Mouse (Mus musculus) T-helper 1 cell (primary cell): ENCODE measurements at regions not wholly inside any gene's neighbourhood (a gene's known extent, or its start where the extent isn't known, plus 50 kb on each side); places are given as distances from the start of the nearest gene placed in this dataset.

Source experiments
- in situ Hi-C: fragments of 300-600 bp; cut with MboI, MseI; formaldehyde crosslinking; loops from one replicate; pipeline ENCODE4 v1.15.1; 2025; ENCODE audit warnings: high pct_unique_total_duplicates

- in situ Hi-C loops: no loop called here
Measured at GRCm38 (mm10) chr6:94915842-94916620, 201.0 kb upstream of the Kbtbd8 start.

GRCm38 (mm10) chr6:94911836-94912235 lies 205.2 kb upstream of the Kbtbd8 start:
- in situ Hi-C loops: no loop called here

GRCm38 (mm10) chr6:94911374-94911773 lies 205.7 kb upstream of the Kbtbd8 start:
- in situ Hi-C loops: no loop called here

- in situ Hi-C loops: no loop called here
Measured at GRCm38 (mm10) chr6:94900862-94901261, 200.9 kb upstream of the Lrig1 start.

- in situ Hi-C loops: no loop called here
Measured at GRCm38 (mm10) chr6:94898881-94899280, 198.9 kb upstream of the Lrig1 start.

GRCm38 (mm10) chr6:94890165-94890564 lies 190.2 kb upstream of the Lrig1 start:
- in situ Hi-C loops: no loop called here

GRCm38 (mm10) chr6:94889271-94889670 lies 189.3 kb upstream of the Lrig1 start:
- in situ Hi-C loops: no loop called here

GRCm38 (mm10) chr6:94881139-94881538 lies 181.2 kb upstream of the Lrig1 start:
- in situ Hi-C loops: no loop called here

GRCm38 (mm10) chr6:94875841-94876240 lies 175.9 kb upstream of the Lrig1 start:
- in situ Hi-C loops: no loop called here

- in situ Hi-C loops: no loop called here
Measured at GRCm38 (mm10) chr6:94875065-94875464, 175.1 kb upstream of the Lrig1 start.

GRCm38 (mm10) chr6:94874415-94874814 lies 174.5 kb upstream of the Lrig1 start:
- in situ Hi-C loops: no loop called here

GRCm38 (mm10) chr6:94867952-94868351 lies 168.0 kb upstream of the Lrig1 start:
- in situ Hi-C loops: no loop called here

GRCm38 (mm10) chr6:94865498-94865897 lies 165.5 kb upstream of the Lrig1 start:
- in situ Hi-C loops: no loop called here

GRCm38 (mm10) chr6:94858121-94858621 lies 158.2 kb upstream of the Lrig1 start:
- in situ Hi-C loops: no loop called here

GRCm38 (mm10) chr6:94850121-94850520 lies 150.2 kb upstream of the Lrig1 start:
- in situ Hi-C loops: no loop called here

- in situ Hi-C loops: no loop called here
Measured at GRCm38 (mm10) chr6:94849533-94849932, 149.6 kb upstream of the Lrig1 start.

- in situ Hi-C loops: no loop called here
Measured at GRCm38 (mm10) chr6:94848437-94848836, 148.5 kb upstream of the Lrig1 start.

- in situ Hi-C loops: no loop called here
Measured at GRCm38 (mm10) chr6:94845821-94846220, 145.9 kb upstream of the Lrig1 start.

- in situ Hi-C loops: no loop called here
Measured at GRCm38 (mm10) chr6:94842856-94843255, 142.9 kb upstream of the Lrig1 start.

- in situ Hi-C loops: no loop called here
Measured at GRCm38 (mm10) chr6:94841881-94842280, 141.9 kb upstream of the Lrig1 start.

GRCm38 (mm10) chr6:94835742-94836141 lies 135.8 kb upstream of the Lrig1 start:
- in situ Hi-C loops: no loop called here

GRCm38 (mm10) chr6:94834551-94834950 lies 134.6 kb upstream of the Lrig1 start:
- in situ Hi-C loops: no loop called here

GRCm38 (mm10) chr6:94830801-94831200 lies 130.8 kb upstream of the Lrig1 start:
- in situ Hi-C loops: no loop called here

GRCm38 (mm10) chr6:94829246-94829645 lies 129.3 kb upstream of the Lrig1 start:
- in situ Hi-C loops: no loop called here
